Mouse (Mus musculus): ENCODE results near the gene Crlf1. TPM values are rescaled to one million over a fixed set of nuclear protein-coding genes. Genes with fewer than 3 reads are reported as not detected.

Crlf1 gene
- polyA plus RNA-seq (2012; rRNA removed), result 27.7 and 34.3 TPM in 2 replicates

- TF ChIP-seq POLR2A (IDR thresholded peaks at IDR 0.05; ENCODE audit: borderline replicate concordance, extremely low read depth, low read depth, low read length) (no peak), CTCF (IDR thresholded peaks at IDR 0.05; ENCODE audit: insufficient read depth, low read length) (no peak)
- WGBS, result under 1% methylated on average over 72 of the region's 93 CpGs
- peak; percentile 50 for DNase-seq
- peak within 1 kb of the TSS; percentile 34 for H3K4me3 ChIP-seq (replicated peaks; ENCODE audit: extremely low read depth, low read depth, low read length)
- H3K4me1 ChIP-seq (ENCODE audit: control insufficient read depth, insufficient read depth, low read length), result peaks cover 14% of the 10 kb centered on the region
These were observed at the start of gene Crlf1 for GRCm38 (mm10) chr8:70492664-70493640. TSS of gene Crlf1 (plus strand) at chr8:70493158.

- TF ChIP-seq POLR2A (IDR thresholded peaks at IDR 0.05; ENCODE audit: borderline replicate concordance, extremely low read depth, low read depth, low read length) (no peak), CTCF (IDR thresholded peaks at IDR 0.05; ENCODE audit: insufficient read depth, low read length) (no peak)
- WGBS, result 74% methylated on average over 4 of the region's 4 CpGs
- peaks cover 4% of the 10 kb centered on the region; the same call in 1 of the 2 replicates for H3K4me1 ChIP-seq (ENCODE audit: control insufficient read depth, insufficient read depth, low read length)
- DNase-seq, result no peak
- H3K4me3 ChIP-seq (replicated peaks; ENCODE audit: extremely low read depth, low read depth, low read length), result no peak overlapping the region
These were observed 49.6 kb upstream of the Crlf1 start for GRCm38 (mm10) chr8:70443326-70443725.

GRCm38 (mm10) chr8:70445988-70446387 is 47.0 kb upstream of the Crlf1 start:
- DNase-seq, result no peak
- WGBS, result 49% methylated on average over 1 of the region's 1 CpGs
- H3K4me3 ChIP-seq (replicated peaks; ENCODE audit: extremely low read depth, low read depth, low read length), result no peak overlapping the region
- TF ChIP-seq CTCF (IDR thresholded peaks at IDR 0.05; ENCODE audit: insufficient read depth, low read length) (no peak), POLR2A (IDR thresholded peaks at IDR 0.05; ENCODE audit: borderline replicate concordance, extremely low read depth, low read depth, low read length) (no peak)
- H3K4me1 ChIP-seq (ENCODE audit: control insufficient read depth, insufficient read depth, low read length), result no peaks in the 10 kb centered on the region

- no peak for DNase-seq
- 51% methylated on average over 19 of the region's 19 CpGs for WGBS
- Histone ChIP-seq H3K4me3 (replicated peaks; ENCODE audit: extremely low read depth, low read depth, low read length) (no peak overlapping the region), H3K4me1 (ENCODE audit: control insufficient read depth, insufficient read depth, low read length) (no peaks in the 10 kb centered on the region)
- TF ChIP-seq POLR2A (IDR thresholded peaks at IDR 0.05; ENCODE audit: borderline replicate concordance, extremely low read depth, low read depth, low read length) (no peak), CTCF (IDR thresholded peaks at IDR 0.05; ENCODE audit: insufficient read depth, low read length) (no peak)
These were observed 45.1 kb upstream of the Crlf1 start for GRCm38 (mm10) chr8:70447639-70448420.

- no peak overlapping the region for H3K4me3 ChIP-seq (replicated peaks; ENCODE audit: extremely low read depth, low read depth, low read length)
- no peaks in the 10 kb centered on the region for H3K4me1 ChIP-seq (ENCODE audit: control insufficient read depth, insufficient read depth, low read length)
- DNase-seq, result no peak
- WGBS, result 75% methylated on average over 52 of the region's 52 CpGs
- no peak for TF ChIP-seq POLR2A (IDR thresholded peaks at IDR 0.05; ENCODE audit: borderline replicate concordance, extremely low read depth, low read depth, low read length)
- no peak for TF ChIP-seq CTCF (IDR thresholded peaks at IDR 0.05; ENCODE audit: insufficient read depth, low read length)
These were observed 40.6 kb upstream of the Crlf1 start for GRCm38 (mm10) chr8:70452196-70452966.

GRCm38 (mm10) chr8:70453852-70454251 is 39.1 kb upstream of the Crlf1 start:
- Histone ChIP-seq H3K4me1 (ENCODE audit: control insufficient read depth, insufficient read depth, low read length) (no peaks in the 10 kb centered on the region), H3K4me3 (replicated peaks; ENCODE audit: extremely low read depth, low read depth, low read length) (no peak overlapping the region)
- WGBS, result 90% methylated on average over 5 of the region's 5 CpGs
- TF ChIP-seq CTCF (IDR thresholded peaks at IDR 0.05; ENCODE audit: insufficient read depth, low read length) (no peak), POLR2A (IDR thresholded peaks at IDR 0.05; ENCODE audit: borderline replicate concordance, extremely low read depth, low read depth, low read length) (no peak)
- no peak for DNase-seq

GRCm38 (mm10) chr8:70456996-70457395 is 36.0 kb upstream of the Crlf1 start:
- WGBS, result 74% methylated on average over 1 of the region's 1 CpGs
- DNase-seq, result no peak
- TF ChIP-seq POLR2A (IDR thresholded peaks at IDR 0.05; ENCODE audit: borderline replicate concordance, extremely low read depth, low read depth, low read length) (no peak), CTCF (IDR thresholded peaks at IDR 0.05; ENCODE audit: insufficient read depth, low read length) (no peak)
- no peaks in the 10 kb centered on the region for H3K4me1 ChIP-seq (ENCODE audit: control insufficient read depth, insufficient read depth, low read length)
- H3K4me3 ChIP-seq (replicated peaks; ENCODE audit: extremely low read depth, low read depth, low read length), result no peak overlapping the region

GRCm38 (mm10) chr8:70457882-70458281 is 35.1 kb upstream of the Crlf1 start:
- Histone ChIP-seq H3K4me1 (ENCODE audit: control insufficient read depth, insufficient read depth, low read length) (no peaks in the 10 kb centered on the region), H3K4me3 (replicated peaks; ENCODE audit: extremely low read depth, low read depth, low read length) (no peak overlapping the region)
- 88% methylated on average over 6 of the region's 6 CpGs for WGBS
- no peak for DNase-seq
- no peak for TF ChIP-seq POLR2A (IDR thresholded peaks at IDR 0.05; ENCODE audit: borderline replicate concordance, extremely low read depth, low read depth, low read length)
- TF ChIP-seq CTCF (IDR thresholded peaks at IDR 0.05; ENCODE audit: insufficient read depth, low read length), result no peak

- no peak overlapping the region for H3K4me3 ChIP-seq (replicated peaks; ENCODE audit: extremely low read depth, low read depth, low read length)
- 81% methylated on average over 3 of the region's 3 CpGs for WGBS
- no peak for DNase-seq
- no peak for TF ChIP-seq POLR2A (IDR thresholded peaks at IDR 0.05; ENCODE audit: borderline replicate concordance, extremely low read depth, low read depth, low read length)
- TF ChIP-seq CTCF (IDR thresholded peaks at IDR 0.05; ENCODE audit: insufficient read depth, low read length), result no peak
- no peaks in the 10 kb centered on the region for H3K4me1 ChIP-seq (ENCODE audit: control insufficient read depth, insufficient read depth, low read length)
These were observed 34.5 kb upstream of the Crlf1 start for GRCm38 (mm10) chr8:70458462-70458861.

Data from lung, adult 2 months (tissue).